Comparison of ENCODE assay signal across 9 mouse cellular contexts in the genomic region with DNA sequence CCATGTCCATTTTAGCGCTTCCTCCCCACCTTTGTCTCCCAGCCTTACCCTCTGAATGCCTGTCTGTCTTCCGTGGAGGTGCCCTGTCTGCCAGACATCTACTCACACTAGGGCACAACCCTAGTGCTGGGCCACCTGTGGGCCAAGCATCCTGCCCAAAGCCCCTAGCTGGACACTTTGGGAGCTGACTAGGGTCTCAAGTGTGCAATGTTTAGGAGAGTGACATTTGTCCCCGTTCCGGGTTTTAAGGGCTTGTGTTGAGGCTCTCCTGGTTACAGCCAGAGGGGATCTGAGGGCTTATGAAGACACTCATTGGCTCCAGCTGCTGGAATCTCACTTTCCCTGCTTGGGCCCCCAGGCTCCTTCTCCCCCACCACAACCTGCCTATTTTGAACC. TPM values are rescaled to one million over a fixed set of nuclear protein-coding genes. Genes with fewer than 3 reads are reported as not detected.
A peak's percentile ranks its signal among the peaks of the same experiment; 100 is the strongest.
DNase-seq lines count a peak whose midpoint lies in the region; ATAC-seq and TF ChIP-seq lines count a peak whose summit lies in the region.
"Had no signal": no experiment of that assay in that cellular context is flagged by ENCODE, and none has a peak within 500 bp of the region (broad histone marks: within the 10 kb centered on the region; RNA-seq: fewer than 3 reads in every experiment).

No protein-coding gene starts in this region.

- TF ChIP-seq EP300 in heart, postnatal 0 days (IDR thresholded peaks at IDR 0.05; ENCODE audit: low read depth): no peak
- no peak for TF ChIP-seq EP300 in heart, adult 2 months (IDR thresholded peaks at IDR 0.05; ENCODE audit: insufficient read depth, low read depth, low read length)

- intact Hi-C loops in heart, adult 2 months (cut with DNase I): loop anchor here (5.0 kb wide), 5 partner anchors 40 to 120 kb away; no protein-coding TSS in a partner anchor

- 47% methylated on average over 4 of the region's 4 CpGs for WGBS in heart, postnatal 0 days
- WGBS in heart, adult 2 months: 57% methylated on average over 4 of the region's 4 CpGs
- 4% methylated on average over 4 of the region's 4 CpGs for WGBS in embryonic facial prominence, embryonic 11.5 days
- 20% methylated on average over 4 of the region's 4 CpGs for WGBS in intestine, embryonic 15.5 days

- no peaks in the 10 kb centered on the region for H3K79me2 ChIP-seq in heart, adult 2 months (replicated peaks; ENCODE audit: control insufficient read depth, insufficient read depth, low read length)

- H3K27me3 ChIP-seq in heart, postnatal 0 days (ENCODE audit: control insufficient read depth, insufficient read depth, low read length): peaks cover 4% of the 10 kb centered on the region
- H3K27me3 ChIP-seq in heart, adult 2 months (ENCODE audit: control insufficient read depth, insufficient read depth, low read length): no peaks in the 10 kb centered on the region
- H3K27me3 ChIP-seq in embryonic facial prominence, embryonic 11.5 days (ENCODE audit: control insufficient read depth, insufficient read depth, low read length): peaks cover 2% of the 10 kb centered on the region; the same call in 1 of the 2 replicates
- H3K27me3 ChIP-seq in intestine, embryonic 15.5 days (replicated peaks): no peaks in the 10 kb centered on the region

- no peak for TF ChIP-seq CTCF in heart, postnatal 0 days (IDR thresholded peaks at IDR 0.05; ENCODE audit: low read depth)
- TF ChIP-seq CTCF in heart, adult 2 months (IDR thresholded peaks at IDR 0.05): no peak

- no peak for TF ChIP-seq POLR2A in heart, adult 2 months (IDR thresholded peaks at IDR 0.05; ENCODE audit: insufficient read depth, low read depth, low read length)

- no peaks in the 10 kb centered on the region for H3K36me3 ChIP-seq in heart, postnatal 0 days (replicated peaks; ENCODE audit: control insufficient read depth, insufficient read depth, low read length)
- H3K36me3 ChIP-seq in heart, adult 2 months (ENCODE audit: control insufficient read depth, insufficient read depth, low read length): no peaks in the 10 kb centered on the region
- no peaks in the 10 kb centered on the region for H3K36me3 ChIP-seq in embryonic facial prominence, embryonic 11.5 days (replicated peaks; ENCODE audit: control insufficient read depth, insufficient read depth, low read depth, low read length)
- H3K36me3 ChIP-seq in intestine, embryonic 15.5 days: no peaks in the 10 kb centered on the region
- H3K36me3 ChIP-seq: G1E had no signal

- peak overlapping the region; percentile 49 for H3K4me3 ChIP-seq in heart, postnatal 0 days (ENCODE audit: low read depth, low read length)
- no peak overlapping the region for H3K4me3 ChIP-seq in heart, adult 2 months
- H3K4me3 ChIP-seq in embryonic facial prominence, embryonic 11.5 days (ENCODE audit: low read depth, low read length): peak overlapping the region; percentile 34; the same call in 1 of the 2 replicates
- peak overlapping the region; percentile 43; the same call in 1 of the 2 replicates for H3K4me3 ChIP-seq in intestine, embryonic 15.5 days (replicated peaks)

- H3K27ac ChIP-seq in heart, postnatal 0 days (ENCODE audit: low read depth): peak overlapping the region; percentile 24; the same call in 1 of the 2 replicates
- H3K27ac ChIP-seq in heart, adult 2 months: no peak overlapping the region
- H3K27ac ChIP-seq in embryonic facial prominence, embryonic 11.5 days (replicated peaks; ENCODE audit: low read depth, low read length): peak overlapping the region; percentile 82
- peak overlapping the region; percentile 77 for H3K27ac ChIP-seq in intestine, embryonic 15.5 days

- H3K9me3 ChIP-seq in heart, postnatal 0 days (replicated peaks; ENCODE audit: control insufficient read depth, low read length): no peaks in the 10 kb centered on the region
- H3K9me3 ChIP-seq in embryonic facial prominence, embryonic 11.5 days (replicated peaks; ENCODE audit: control insufficient read depth, low read length): no peaks in the 10 kb centered on the region
- H3K9me3 ChIP-seq in intestine, embryonic 15.5 days: no peaks in the 10 kb centered on the region
- H3K9me3 ChIP-seq: G1E had no signal

- no peak overlapping the region for H3K9ac ChIP-seq in heart, postnatal 0 days (replicated peaks; ENCODE audit: low read depth, low read length)
- H3K9ac ChIP-seq in heart, adult 2 months (ENCODE audit: low read depth, low read length): no peak overlapping the region
- H3K9ac ChIP-seq in embryonic facial prominence, embryonic 11.5 days (replicated peaks; ENCODE audit: low read length): peak overlapping the region; percentile 57
- H3K9ac ChIP-seq in intestine, embryonic 15.5 days: peak overlapping the region; percentile 57

- DNase-seq in heart, postnatal 0 days (ENCODE audit: low spot score): no peak
- DNase-seq in heart, adult 2 months: no peak
- peak; percentile 71 for DNase-seq in embryonic facial prominence, embryonic 11.5 days (ENCODE audit: low spot score)
- peak; percentile 66 for DNase-seq in neural tube, embryonic 10.5 days (ENCODE audit: extremely low spot score, low spot score)
- DNase-seq in layer of hippocampus, adult 9-11 months: no peak
- no peak for DNase-seq in urinary bladder, postnatal 25 days (ENCODE audit: low spot score)
- DNase-seq in frontal cortex, adult 2 months (ENCODE audit: extremely low spot score in 1 of 2, low spot score in 1 of 2): no peak

- peak overlapping the region; percentile 76 for H3K4me2 ChIP-seq in heart, postnatal 0 days (ENCODE audit: low read depth, low read length)
- H3K4me2 ChIP-seq in embryonic facial prominence, embryonic 11.5 days (ENCODE audit: low read depth, low read length): peak overlapping the region; percentile 72
- H3K4me2 ChIP-seq in intestine, embryonic 15.5 days (replicated peaks): peak overlapping the region; percentile 94

- H3K4me1 ChIP-seq in heart, postnatal 0 days (ENCODE audit: control insufficient read depth, insufficient read depth): peaks cover 28% of the 10 kb centered on the region
- no peaks in the 10 kb centered on the region for H3K4me1 ChIP-seq in heart, adult 2 months (ENCODE audit: control insufficient read depth, insufficient read depth, low read length)
- H3K4me1 ChIP-seq in embryonic facial prominence, embryonic 11.5 days (ENCODE audit: control insufficient read depth, insufficient read depth, low read length): peaks cover 27% of the 10 kb centered on the region
- H3K4me1 ChIP-seq in intestine, embryonic 15.5 days (replicated peaks): peaks cover 48% of the 10 kb centered on the region

- ATAC-seq in heart, postnatal 0 days (ENCODE audit: insufficient read depth, low read depth): no peak
- no peak for ATAC-seq in embryonic facial prominence, embryonic 11.5 days (replicated peaks; ENCODE audit: insufficient number of reproducible peaks, low FRiP score, low TSS enrichment, low read depth)
- ATAC-seq in intestine, embryonic 15.5 days: no peak

RNA-seq across cellular contexts. Expression of a gene that starts 42.5 kb away (rescaled TPM):
- total RNA-seq in heart, postnatal 0 days (2014; rRNA removed; ENCODE audit: low replicate concordance): 8.5 and 9.6 TPM in 2 replicates
- 6.2 and 6.8 TPM in 2 replicates for polyA plus RNA-seq in heart, postnatal 0 days (2015; fragmentation: Nextera tagmentation; extraction: Ambion mirVana)
- total RNA-seq in heart, adult 2 months (2021): 1 to 10 TPM; 6.3 to 7.0 TPM
- polyA plus RNA-seq in heart, adult 2 months (2012; rRNA removed): 9.9 and 11.3 TPM in 2 replicates
- polyA plus RNA-seq in embryonic facial prominence, embryonic 11.5 days (2014; fragmentation: Nextera tagmentation; extraction: Ambion mirVana): 22.2 and 24.8 TPM in 2 replicates
- polyA plus RNA-seq in intestine, embryonic 15.5 days (2015; fragmentation: Nextera tagmentation; extraction: Ambion mirVana): 11.9 and 12.3 TPM in 2 replicates
- polyA plus RNA-seq in frontal cortex, adult 2 months (2012; rRNA removed): 14.5 and 15.4 TPM in 2 replicates
- polyA plus RNA-seq: G1E had no signal

Comparison
In these comparisons a context has a peak if more than half of its experiments do, and no peak if none do; other contexts are left out.
1. DNase-seq: peak in embryonic facial prominence, embryonic 11.5 days (single experiment) and neural tube, embryonic 10.5 days (single experiment); none in heart, postnatal 0 days (single experiment), heart, adult 2 months (0 of 2), layer of hippocampus, adult 9-11 months (single experiment), urinary bladder, postnatal 25 days (single experiment) and frontal cortex, adult 2 months (0 of 2).
2. H3K9ac ChIP-seq: peak in embryonic facial prominence, embryonic 11.5 days (single experiment) and intestine, embryonic 15.5 days (single experiment); none in heart, postnatal 0 days (single experiment) and heart, adult 2 months (single experiment).
3. Peak in every context shown above with its lines, with median percentiles within 50 percentile points of each other: H3K4me2 ChIP-seq.